Mouse (Mus musculus) embryonic fibroblast, embryonic 13.5 days (primary cell): Measurements from ENCODE around the gene Gjb5.

ENCODE experiments used
- CTCF ChIP-seq: IDR thresholded peaks from 2 replicates; pipeline ENCODE4 v1.5.1; 2011; ENCODE audit warnings: mild to moderate bottlenecking, control low read depth, low read length, moderate library complexity, borderline replicate concordance; ENCODE audit not compliant: insufficient read depth
- POLR2A ChIP-seq: IDR thresholded peaks from 2 replicates; pipeline ENCODE4 v1.6.1; 2011; ENCODE audit warnings: low read depth, mild to moderate bottlenecking, control low read depth, low read length, moderate library complexity

DNA sequence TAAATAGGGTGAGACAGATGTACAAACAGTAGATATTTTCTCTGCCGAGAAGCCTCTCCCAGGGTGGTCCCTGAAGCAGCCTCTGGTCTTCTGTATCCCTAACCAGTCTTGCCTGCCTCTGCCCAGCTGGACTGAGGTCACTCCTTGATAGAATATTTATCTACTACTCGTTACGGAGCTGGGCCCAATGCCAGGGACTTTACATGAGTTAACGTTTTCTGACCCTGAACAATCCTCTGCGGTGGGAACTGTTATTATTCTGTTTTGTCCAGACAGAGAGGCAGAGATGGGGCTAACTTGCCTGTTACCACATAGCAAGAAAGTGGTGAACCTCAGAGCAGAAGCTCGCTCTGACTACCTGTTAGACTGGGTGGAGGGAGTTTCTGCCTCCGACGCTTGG lies 15.5 kb upstream of the Gjb5 start:
- TF ChIP-seq POLR2A (no peak), CTCF (no peak)
